Mouse (Mus musculus): ENCODE measurements around the gene Zfp275. TPM values are rescaled to one million over a fixed set of nuclear protein-coding genes. Genes with fewer than 3 reads are reported as not detected.
"Not testable (repeated sequence)": the region's sequence is repeated elsewhere in the genome, so short reads cannot be mapped to it uniquely, and the experiment has no call there.

The Zfp275 gene
- polyA plus RNA-seq, 1 experiment from 2014 or later, result 14.9 TPM

DNA sequence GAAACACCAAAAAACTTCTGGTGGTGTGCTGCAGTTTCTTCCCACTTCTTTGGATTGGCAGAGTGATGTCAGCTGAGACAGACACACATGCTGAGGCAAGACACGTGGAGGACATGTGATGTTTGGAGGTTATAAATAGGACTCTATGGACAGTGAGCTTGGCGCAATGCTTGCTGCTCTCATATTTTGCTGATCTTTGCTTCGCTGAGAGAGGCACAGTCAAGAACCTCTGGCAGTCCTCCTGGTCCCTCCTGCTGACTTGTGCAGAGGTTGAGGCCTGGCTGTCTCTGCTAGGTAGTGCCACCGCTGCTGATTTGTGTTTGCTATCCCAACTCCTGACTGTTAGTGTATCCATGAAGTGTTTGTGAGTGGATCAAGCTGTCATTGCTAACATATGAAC, 49.1 kb downstream of the Zfp275 start:
- Histone ChIP-seq H3K9me3 (ENCODE audit: control insufficient read depth, low read length) (no peaks in the 10 kb centered on the region), H3K36me3 (ENCODE audit: control insufficient read depth, insufficient read depth, low read length) (no peaks in the 10 kb centered on the region), H3K27me3 (replicated peaks; ENCODE audit: control insufficient read depth, insufficient read depth, low read length) (no peaks in the 10 kb centered on the region), H3K9ac (ENCODE audit: low read length) (no peak overlapping the region), H3K4me1 (replicated peaks; ENCODE audit: control insufficient read depth, insufficient read depth, low read length) (no peaks in the 10 kb centered on the region), H3K4me2 (ENCODE audit: low read length) (no peak overlapping the region), H3K27ac (ENCODE audit: low read depth) (no peak overlapping the region), H3K4me3 (ENCODE audit: low read depth, low read length) (no peak overlapping the region)
- 76% methylated on average over 4 of the region's 4 CpGs for WGBS
- DNase-seq (ENCODE audit: low spot score) (no peak), ATAC-seq (replicated peaks; ENCODE audit: low FRiP score, low TSS enrichment, low read depth) (no peak)

- no peaks in the 10 kb centered on the region for H3K9me3 ChIP-seq (ENCODE audit: control insufficient read depth, low read length)
- H3K27me3 ChIP-seq (replicated peaks; ENCODE audit: control insufficient read depth, insufficient read depth, low read length), result no peaks in the 10 kb centered on the region
- ATAC-seq (replicated peaks; ENCODE audit: low FRiP score, low TSS enrichment, low read depth), result no peak
- no peak overlapping the region for H3K4me2 ChIP-seq (ENCODE audit: low read length)
- WGBS, result 88% methylated on average over 1 of the region's 1 CpGs
- H3K27ac ChIP-seq (ENCODE audit: low read depth), result no peak overlapping the region
- H3K4me1 ChIP-seq (replicated peaks; ENCODE audit: control insufficient read depth, insufficient read depth, low read length), result no peaks in the 10 kb centered on the region
- H3K4me3 ChIP-seq (ENCODE audit: low read depth, low read length), result no peak overlapping the region
- DNase-seq (ENCODE audit: low spot score), result no peak
- no peaks in the 10 kb centered on the region for H3K36me3 ChIP-seq (ENCODE audit: control insufficient read depth, insufficient read depth, low read length)
- H3K9ac ChIP-seq (ENCODE audit: low read length), result no peak overlapping the region
Observed at GRCm38 (mm10) chrX:73396446-73396845, 54.0 kb downstream of the Zfp275 start.

GRCm38 (mm10) chrX:73398636-73399035, 56.2 kb downstream of the Zfp275 start, which contains the start of gene Gm18336:
Gm18336 (minus strand) TSS chrX:73398736.
- 38% methylated on average over 1 of the region's 2 CpGs for WGBS
- ATAC-seq (replicated peaks; ENCODE audit: low FRiP score, low TSS enrichment, low read depth); H3K9ac ChIP-seq (ENCODE audit: low read length); DNase-seq (ENCODE audit: low spot score); H3K36me3 ChIP-seq (ENCODE audit: control insufficient read depth, insufficient read depth, low read length); H3K27ac ChIP-seq (ENCODE audit: low read depth); H3K9me3 ChIP-seq (ENCODE audit: control insufficient read depth, low read length); H3K4me3 ChIP-seq (ENCODE audit: low read depth, low read length); H3K4me2 ChIP-seq (ENCODE audit: low read length); H3K4me1 ChIP-seq (replicated peaks; ENCODE audit: control insufficient read depth, insufficient read depth, low read length); H3K27me3 ChIP-seq (replicated peaks; ENCODE audit: control insufficient read depth, insufficient read depth, low read length): not testable (repeated sequence)

DNA sequence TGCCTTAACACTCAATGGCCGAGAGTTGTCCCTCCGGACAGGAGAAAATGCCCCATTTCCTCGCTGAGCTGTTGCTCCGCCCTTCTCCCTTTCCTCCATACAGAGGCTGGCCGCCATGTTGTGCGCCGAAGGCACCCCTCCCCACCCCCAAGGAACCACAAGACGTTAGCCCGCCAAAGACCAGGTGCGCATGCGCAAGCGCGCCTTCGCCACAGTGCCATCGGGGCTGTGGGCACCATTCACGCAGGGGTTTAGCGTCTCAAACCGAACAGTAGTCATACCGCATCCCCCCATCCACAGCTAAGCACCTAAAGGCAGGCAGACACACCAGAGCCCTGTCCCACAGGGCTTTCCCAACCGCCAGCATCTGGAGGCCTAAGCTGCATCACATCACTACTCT, 58.5 kb downstream of the Zfp275 start:
- no peak overlapping the region for H3K9ac ChIP-seq (ENCODE audit: low read length)
- H3K27me3 ChIP-seq (replicated peaks; ENCODE audit: control insufficient read depth, insufficient read depth, low read length), result no peaks in the 10 kb centered on the region
- H3K9me3 ChIP-seq (ENCODE audit: control insufficient read depth, low read length), result no peaks in the 10 kb centered on the region
- H3K4me2 ChIP-seq (ENCODE audit: low read length), result no peak overlapping the region
- no peaks in the 10 kb centered on the region for H3K4me1 ChIP-seq (replicated peaks; ENCODE audit: control insufficient read depth, insufficient read depth, low read length)
- WGBS, result 85% methylated on average over 20 of the region's 20 CpGs
- no peaks in the 10 kb centered on the region for H3K36me3 ChIP-seq (ENCODE audit: control insufficient read depth, insufficient read depth, low read length)
- ATAC-seq (replicated peaks; ENCODE audit: low FRiP score, low TSS enrichment, low read depth) (no peak), DNase-seq (ENCODE audit: low spot score) (no peak)
- no peak overlapping the region for H3K4me3 ChIP-seq (ENCODE audit: low read depth, low read length)
- no peak overlapping the region for H3K27ac ChIP-seq (ENCODE audit: low read depth)

- H3K4me3 ChIP-seq (ENCODE audit: low read depth, low read length), result no peak overlapping the region
- H3K4me1 ChIP-seq (replicated peaks; ENCODE audit: control insufficient read depth, insufficient read depth, low read length), result no peaks in the 10 kb centered on the region
- ATAC-seq (replicated peaks; ENCODE audit: low FRiP score, low TSS enrichment, low read depth) (no peak), DNase-seq (ENCODE audit: low spot score) (no peak)
- 93% methylated on average over 12 of the region's 12 CpGs for WGBS
- no peaks in the 10 kb centered on the region for H3K36me3 ChIP-seq (ENCODE audit: control insufficient read depth, insufficient read depth, low read length)
- no peak overlapping the region for H3K4me2 ChIP-seq (ENCODE audit: low read length)
- no peak overlapping the region for H3K27ac ChIP-seq (ENCODE audit: low read depth)
- H3K9ac ChIP-seq (ENCODE audit: low read length), result no peak overlapping the region
- no peaks in the 10 kb centered on the region for H3K27me3 ChIP-seq (replicated peaks; ENCODE audit: control insufficient read depth, insufficient read depth, low read length)
- H3K9me3 ChIP-seq (ENCODE audit: control insufficient read depth, low read length), result no peaks in the 10 kb centered on the region
Observed at GRCm38 (mm10) chrX:73401616-73402015, 59.2 kb downstream of the Zfp275 start.

Other genes starting within 250 kb of the Zfp275 start
- gene Xlr3a, start 245.5 kb upstream of the Zfp275 start, polyA plus RNA-seq (2014; fragmentation: Nextera tagmentation; extraction: Ambion mirVana), result 1.4 and 7.2 TPM in 2 replicates
- gene Gm14685, start 225.6 kb upstream of the Zfp275 start, polyA plus RNA-seq (2014; fragmentation: Nextera tagmentation; extraction: Ambion mirVana), result 0.23 TPM in 1 of 2 replicates, not detected in the other
- 0.22 TPM in 1 of 2 replicates, not detected in the other for gene Xlr5b, start 193.8 kb upstream of the Zfp275 start, polyA plus RNA-seq (2014; fragmentation: Nextera tagmentation; extraction: Ambion mirVana)
- not detected in 2 replicates for gene DXBay18, start 193.2 kb upstream of the Zfp275 start, polyA plus RNA-seq (2014; fragmentation: Nextera tagmentation; extraction: Ambion mirVana)
- not detected in 2 replicates for gene Spin2d, start 165.6 kb upstream of the Zfp275 start, polyA plus RNA-seq (2014; fragmentation: Nextera tagmentation; extraction: Ambion mirVana)
- gene Xlr3b, start 150.4 kb upstream of the Zfp275 start, polyA plus RNA-seq (2014; fragmentation: Nextera tagmentation; extraction: Ambion mirVana), result 4.7 and 12.4 TPM in 2 replicates
- 0.50 and 1.2 TPM in 2 replicates for gene Xlr4b, start 128.3 kb upstream of the Zfp275 start, polyA plus RNA-seq (2014; fragmentation: Nextera tagmentation; extraction: Ambion mirVana)
- gene F8a, start 114.3 kb upstream of the Zfp275 start, polyA plus RNA-seq (2014; fragmentation: Nextera tagmentation; extraction: Ambion mirVana), result 11.3 and 11.9 TPM in 2 replicates
- gene Xlr4c, start 99.5 kb upstream of the Zfp275 start, polyA plus RNA-seq (2014; fragmentation: Nextera tagmentation; extraction: Ambion mirVana), result 0.55 and 2.1 TPM in 2 replicates
- not detected in 2 replicates for gene Xlr3c, start 77.2 kb upstream of the Zfp275 start, polyA plus RNA-seq (2014; fragmentation: Nextera tagmentation; extraction: Ambion mirVana)
- gene Xlr5a, start 49.6 kb upstream of the Zfp275 start, polyA plus RNA-seq (2014; fragmentation: Nextera tagmentation; extraction: Ambion mirVana), result 0.26 TPM in 1 of 2 replicates, not detected in the other
- gene Xlr5c, start 49.6 kb upstream of the Zfp275 start, polyA plus RNA-seq (2014; fragmentation: Nextera tagmentation; extraction: Ambion mirVana), result not detected in 2 replicates
- gene Gm45015, start 5.8 kb upstream of the Zfp275 start, polyA plus RNA-seq (2014; fragmentation: Nextera tagmentation; extraction: Ambion mirVana), result not detected in 2 replicates
- gene Gm18336, start 56.1 kb downstream of the Zfp275 start, polyA plus RNA-seq (2014; fragmentation: Nextera tagmentation; extraction: Ambion mirVana), result not detected in 2 replicates
- 0.38 TPM in 2 replicates for gene Zfp92, start 68.5 kb downstream of the Zfp275 start, polyA plus RNA-seq (2014; fragmentation: Nextera tagmentation; extraction: Ambion mirVana)
- gene Trex2, start 92.7 kb downstream of the Zfp275 start, polyA plus RNA-seq (2014; fragmentation: Nextera tagmentation; extraction: Ambion mirVana), result not detected in 2 replicates
- 58.2 and 59.4 TPM in 2 replicates for gene Haus7, start 116.4 kb downstream of the Zfp275 start, polyA plus RNA-seq (2014; fragmentation: Nextera tagmentation; extraction: Ambion mirVana)
- 52.7 and 58.1 TPM in 2 replicates for gene Bgn, start 141.0 kb downstream of the Zfp275 start, polyA plus RNA-seq (2014; fragmentation: Nextera tagmentation; extraction: Ambion mirVana)
- 0.26 and 0.49 TPM in 2 replicates for gene Atp2b3, start 160.5 kb downstream of the Zfp275 start, polyA plus RNA-seq (2014; fragmentation: Nextera tagmentation; extraction: Ambion mirVana)